ENCODE assay signal across 24 mouse cellular contexts in the genomic region with DNA sequence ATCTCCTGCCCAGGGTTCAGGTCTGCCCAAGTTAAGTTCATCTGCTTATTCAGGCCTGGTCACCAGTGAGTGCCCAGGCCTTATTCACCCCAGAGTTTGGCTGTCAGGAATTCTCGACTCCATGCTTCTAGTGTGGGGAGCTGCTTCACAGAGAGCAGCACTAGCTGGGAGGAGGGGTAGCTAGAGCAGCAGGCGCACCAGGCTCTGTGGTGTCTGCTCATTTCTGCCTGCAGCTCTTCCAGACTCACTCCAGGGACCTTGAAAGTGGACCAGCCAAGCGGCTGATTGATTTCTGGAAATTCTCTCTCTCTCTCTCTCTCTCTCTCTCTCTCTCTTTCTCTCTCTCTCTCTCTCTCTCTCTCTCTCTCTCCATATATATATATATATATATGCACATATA.
A peak's percentile ranks its signal among the peaks of the same experiment; 100 is the strongest.
DNase-seq lines count a peak whose midpoint lies in the region; TF ChIP-seq lines count a peak whose summit lies in the region.
"Had no signal": no experiment of that assay in that cellular context is flagged by ENCODE, and none has a peak within 500 bp of the region (broad histone marks: within the 10 kb centered on the region; RNA-seq: fewer than 3 reads in every experiment).

No protein-coding gene starts in this region.

- peak; percentile 26 for DNase-seq in adrenal gland, adult 2 months
- no peak for DNase-seq in adrenal gland, postnatal 25 days
- no peak for DNase-seq in layer of hippocampus, adult 2 months (ENCODE audit: low spot score in 2 of 2)
- no peak for DNase-seq in layer of hippocampus, adult 11-12 months (ENCODE audit: low spot score)
- DNase-seq in thymus, adult 2 months = no peak
- DNase-seq in thymus, postnatal 10 days (ENCODE audit: low spot score in 2 of 2) = no peak
- DNase-seq: adrenal gland, adult 8-10 months; cerebellum, adult 11-12 months; cerebellum, adult 8-10 months; cerebellum, postnatal 36 days; embryo, embryonic 11 days; gastrocnemius, postnatal 10 days; gastrocnemius, postnatal 36 days; heart, adult 2 months; heart, postnatal 14 days; heart, postnatal 4 days had no signal

- peaks cover 66% of the 10 kb centered on the region for H3K4me1 ChIP-seq in thymus, adult 2 months (replicated peaks; ENCODE audit: control insufficient read depth, insufficient read depth, low read length)
- H3K4me1 ChIP-seq: embryonic facial prominence, embryonic 13.5 days; intestine, embryonic 15.5 days had no signal

- peak overlapping the region; percentile 32; the same call in 1 of the 2 replicates for H3K27ac ChIP-seq in layer of hippocampus, adult 2 months
- peak overlapping the region; percentile 57 for H3K27ac ChIP-seq in thymus, adult 2 months (ENCODE audit: control insufficient read depth, insufficient read depth, low read length)
- H3K27ac ChIP-seq: embryonic facial prominence, embryonic 10.5 days; embryonic facial prominence, embryonic 13.5 days; forebrain, embryonic 13.5 days; heart, adult 2 months; heart, embryonic 10.5 days; heart, embryonic 13.5 days; intestine, embryonic 15.5 days had no signal

- no peak for TF ChIP-seq POLR2A in thymus, adult 2 months (IDR thresholded peaks at IDR 0.05; ENCODE audit: control insufficient read depth, extremely low read depth, insufficient read depth, low read length, poor library complexity)

- no peak for TF ChIP-seq CTCF in layer of hippocampus, adult 2 months (conservative IDR thresholded peaks at IDR 0.05)
- TF ChIP-seq CTCF in thymus, adult 2 months (IDR thresholded peaks at IDR 0.05; ENCODE audit: borderline replicate concordance, control insufficient read depth, extremely low read depth, insufficient read depth, low read length, poor library complexity) = no peak

- H3K36me3 ChIP-seq in thymus, adult 2 months (ENCODE audit: control insufficient read depth, insufficient read depth, low read length) = no peaks in the 10 kb centered on the region
- H3K36me3 ChIP-seq: embryonic facial prominence, embryonic 10.5 days; embryonic facial prominence, embryonic 13.5 days; heart, embryonic 10.5 days; heart, embryonic 13.5 days; intestine, embryonic 15.5 days had no signal

- 82% methylated on average over 3 of the region's 3 CpGs for WGBS in thymus, adult 2 months

- H3K27me3 ChIP-seq in thymus, adult 2 months (ENCODE audit: control insufficient read depth, insufficient read depth, low read length) = no peaks in the 10 kb centered on the region
- H3K27me3 ChIP-seq: embryonic facial prominence, embryonic 13.5 days; forebrain, embryonic 13.5 days; intestine, embryonic 15.5 days; Patski had no signal

- no peak overlapping the region for H3K4me3 ChIP-seq in layer of hippocampus, adult 2 months
- H3K4me3 ChIP-seq in thymus, adult 2 months (ENCODE audit: control insufficient read depth, insufficient read depth, low read length) = no peak overlapping the region
- H3K4me3 ChIP-seq: embryonic facial prominence, embryonic 10.5 days; embryonic facial prominence, embryonic 13.5 days; erythroblast, embryonic 14.5 days; forebrain, embryonic 13.5 days; heart, adult 2 months; heart, embryonic 10.5 days; heart, embryonic 13.5 days; intestine, embryonic 15.5 days had no signal
